Mouse (Mus musculus) megakaryocyte, embryonic 14.5 days (primary cell): ENCODE results near the gene Nr1h3.

ENCODE experiments used
- FLI1 ChIP-seq: IDR thresholded peaks from 2 replicates; pipeline ENCODE4 v1.6.1; 2012; ENCODE audit warnings: low read length, inconsistent platforms, mixed read lengths
- GATA1 ChIP-seq: IDR thresholded peaks from 3 replicates; pipeline ENCODE4 v1.6.1; 2012; ENCODE audit warnings: mixed read lengths, low read length, inconsistent platforms, borderline replicate concordance

- TF ChIP-seq GATA1 (no peak), FLI1 (no peak)
Observed at GRCm38 (mm10) chr2:91187431-91187830, 15.2 kb downstream of the Nr1h3 start.
